Mouse (Mus musculus): ENCODE measurements at regions not wholly inside any gene's neighbourhood (a gene's known extent, or its start where the extent isn't known, plus 50 kb on each side); places are given as distances from the start of the nearest gene placed in this dataset.
"Not testable (repeated sequence)": the region's sequence is repeated elsewhere in the genome, so short reads cannot be mapped to it uniquely, and the experiment has no call there.

GRCm38 (mm10) chr16:56323828-56324227, 119.7 kb downstream of the Impg2 start:
- DNase-seq = not testable (repeated sequence)

- DNase-seq = no peak
Measured at GRCm38 (mm10) chr16:56349415-56349814, 128.3 kb upstream of the Abi3bp start.

GRCm38 (mm10) chr16:56352888-56353287, 124.8 kb upstream of the Abi3bp start:
- DNase-seq = no peak

GRCm38 (mm10) chr16:56359101-56359500, 118.6 kb upstream of the Abi3bp start:
- no peak for DNase-seq

GRCm38 (mm10) chr16:56360992-56361391, 116.7 kb upstream of the Abi3bp start:
- DNase-seq = peak; percentile 4 to 5

GRCm38 (mm10) chr16:56378356-56378755, 99.3 kb upstream of the Abi3bp start:
- DNase-seq = no peak

GRCm38 (mm10) chr16:56380680-56381079, 97.0 kb upstream of the Abi3bp start:
- no peak for DNase-seq

- no peak for DNase-seq
Measured at GRCm38 (mm10) chr16:56386539-56386938, 91.1 kb upstream of the Abi3bp start.

GRCm38 (mm10) chr16:56392843-56393242, 84.8 kb upstream of the Abi3bp start:
- no peak for DNase-seq

GRCm38 (mm10) chr16:56396586-56396985, 81.1 kb upstream of the Abi3bp start:
- no peak for DNase-seq

GRCm38 (mm10) chr16:56399541-56399940, 78.1 kb upstream of the Abi3bp start:
- no peak for DNase-seq

GRCm38 (mm10) chr16:56423761-56424160, 53.9 kb upstream of the Abi3bp start:
- peak; percentile 4 to 15 for DNase-seq

Data from layer of hippocampus, postnatal 36 days (tissue).